Mouse (Mus musculus) urinary bladder, postnatal 14 days (tissue): ENCODE results near the gene Arhgef2.

Experiments
- DNase-seq: peaks from one replicate; pipeline ENCODE4 v3.0.0; 2021; ENCODE audit warnings: low spot score

Arhgef2 gene

GRCm38 (mm10) chr3:88645937-88646336, 40.2 kb downstream of the Arhgef2 start:
- DNase-seq = no peak

GRCm38 (mm10) chr3:88646426-88646995, 40.7 kb downstream of the Arhgef2 start:
- DNase-seq = no peak

GRCm38 (mm10) chr3:88647076-88647475, 41.3 kb downstream of the Arhgef2 start:
- DNase-seq = no peak

GRCm38 (mm10) chr3:88647779-88648413, 42.1 kb downstream of the Arhgef2 start:
- DNase-seq = no peak

GRCm38 (mm10) chr3:88648452-88649168, 42.8 kb downstream of the Arhgef2 start:
- DNase-seq = no peak

DNA sequence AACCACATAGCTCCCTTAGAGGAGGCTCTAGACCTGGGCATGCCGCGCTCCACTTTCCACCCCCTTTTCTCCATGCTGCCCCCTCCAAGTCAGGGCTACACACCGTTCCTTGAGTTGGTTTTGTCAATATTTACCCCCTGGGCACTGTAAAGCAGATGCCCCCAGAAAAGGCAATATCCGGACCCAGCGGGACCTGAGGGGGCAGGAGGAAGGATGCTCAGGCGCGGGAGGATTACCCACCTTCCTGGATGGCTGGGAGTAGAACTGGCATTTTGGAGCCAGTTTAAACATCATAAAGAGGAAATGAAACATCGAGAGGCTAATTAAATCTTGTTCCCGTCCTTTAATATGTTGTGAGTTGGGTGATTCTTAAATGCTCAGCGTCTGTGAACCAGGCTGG, 43.4 kb downstream of the Arhgef2 start:
- DNase-seq = no peak

- DNase-seq = no peak
Measured at GRCm38 (mm10) chr3:88649967-88650366, 44.2 kb downstream of the Arhgef2 start.

GRCm38 (mm10) chr3:88650713-88651504, 45.1 kb downstream of the Arhgef2 start:
- no peak for DNase-seq

DNA sequence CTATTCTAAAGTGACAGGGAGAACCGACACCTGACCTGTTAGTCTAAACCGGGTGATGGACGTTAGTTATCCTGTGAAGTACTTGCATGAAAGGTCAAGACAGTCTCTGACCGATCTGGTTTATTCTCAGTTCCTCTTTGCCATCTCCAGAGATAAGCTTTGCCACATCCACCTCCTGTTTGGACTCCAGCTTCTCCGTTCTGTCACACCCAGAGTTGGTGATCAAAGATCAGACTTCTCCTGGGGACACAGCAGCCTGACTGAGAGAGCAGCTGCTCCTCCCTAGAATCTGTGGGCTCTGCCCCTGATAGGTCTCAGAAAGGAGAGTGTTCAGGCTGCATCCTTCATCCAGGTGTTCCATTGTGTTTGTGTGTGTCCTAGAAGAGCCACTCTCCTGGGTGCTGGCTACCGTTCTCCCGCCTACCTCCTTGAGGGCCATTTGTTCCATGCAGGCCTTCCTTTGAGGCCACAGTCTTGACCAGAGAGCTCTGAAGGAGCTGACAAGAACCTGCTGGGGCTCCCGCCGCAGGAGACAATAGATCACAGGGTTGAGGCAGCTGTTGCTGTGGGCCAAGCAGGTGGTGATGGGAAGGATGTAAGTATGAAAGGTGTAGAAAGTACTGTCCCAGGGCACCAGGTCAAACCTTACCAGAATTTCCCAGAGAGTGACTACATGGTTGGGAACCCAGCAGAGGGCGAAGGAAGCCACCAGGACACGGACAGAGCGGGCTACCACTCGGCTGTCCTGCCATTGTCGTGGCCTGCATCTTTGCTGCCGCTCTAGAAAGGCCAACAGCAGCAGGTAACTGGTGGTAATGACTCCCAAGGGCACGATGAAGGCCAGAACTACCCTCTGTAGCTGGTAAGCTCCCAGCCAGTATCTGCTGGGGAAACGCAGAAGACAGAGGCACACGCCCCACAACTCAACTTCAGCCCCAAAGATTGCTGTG, 46.2 kb downstream of the Arhgef2 start:
- DNase-seq = no peak

DNA sequence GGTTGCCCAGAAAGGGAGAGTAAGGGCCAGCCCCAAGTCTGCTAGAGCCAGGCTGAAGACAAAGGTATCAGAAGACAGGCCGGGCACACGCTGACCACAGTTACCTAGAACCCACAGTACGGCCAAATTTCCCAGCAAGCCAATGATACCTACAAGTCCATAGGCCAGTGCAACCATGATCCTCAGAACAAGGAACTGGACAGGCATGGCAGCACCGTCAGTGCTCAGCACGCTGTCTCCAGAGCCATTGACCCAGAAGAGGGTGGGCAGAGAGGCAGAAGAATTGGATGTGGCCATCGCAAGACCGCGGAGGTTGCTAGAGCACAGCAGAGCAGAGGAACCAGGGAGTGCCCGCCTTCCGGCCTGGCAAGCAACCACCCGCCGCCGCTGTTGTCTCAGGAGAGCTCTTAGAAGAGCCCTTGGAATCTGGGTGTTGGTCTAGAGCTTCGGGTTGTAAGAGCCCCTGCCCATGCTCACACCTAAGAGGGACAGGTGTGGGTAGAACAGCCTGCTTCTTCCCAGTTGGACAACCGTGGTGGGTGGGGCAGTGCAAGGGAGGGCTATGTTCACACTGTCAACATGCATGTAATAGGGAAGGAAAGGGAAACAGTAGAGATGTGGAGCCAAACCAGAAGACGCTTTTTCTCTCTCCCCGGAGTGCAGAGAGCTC, 47.2 kb downstream of the Arhgef2 start, which contains the start of gene Rxfp4:
Rxfp4 (minus strand) TSS at position 297 of the 670 bp plus-strand sequence.
- DNase-seq = no peak

- DNase-seq = no peak
Measured at GRCm38 (mm10) chr3:88653516-88654370, 48.0 kb downstream of the Arhgef2 start.

GRCm38 (mm10) chr3:88654621-88655020, 48.9 kb downstream of the Arhgef2 start:
- DNase-seq = no peak

DNA sequence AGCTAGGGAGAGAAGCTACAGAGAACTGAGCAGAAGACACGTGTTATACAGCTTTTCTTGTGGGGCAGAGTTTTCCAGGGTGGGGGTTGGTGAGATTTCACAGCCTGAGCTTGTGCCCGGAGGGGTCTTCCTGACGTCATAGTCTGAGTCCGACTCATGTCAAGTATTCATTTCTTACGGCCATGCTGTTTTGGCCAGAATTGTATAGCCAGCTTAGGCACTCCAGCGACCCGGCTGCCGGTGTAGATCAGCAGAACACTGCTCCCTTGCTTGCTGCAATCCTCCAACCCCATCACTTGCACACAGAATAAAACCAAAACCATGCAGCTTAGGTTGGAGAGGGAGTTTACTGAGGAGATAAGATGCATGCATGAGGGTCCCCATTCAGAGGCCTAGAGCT, 49.9 kb downstream of the Arhgef2 start:
- no peak for DNase-seq

GRCm38 (mm10) chr3:88658441-88659127, 52.8 kb downstream of the Arhgef2 start:
- no peak for DNase-seq

DNA sequence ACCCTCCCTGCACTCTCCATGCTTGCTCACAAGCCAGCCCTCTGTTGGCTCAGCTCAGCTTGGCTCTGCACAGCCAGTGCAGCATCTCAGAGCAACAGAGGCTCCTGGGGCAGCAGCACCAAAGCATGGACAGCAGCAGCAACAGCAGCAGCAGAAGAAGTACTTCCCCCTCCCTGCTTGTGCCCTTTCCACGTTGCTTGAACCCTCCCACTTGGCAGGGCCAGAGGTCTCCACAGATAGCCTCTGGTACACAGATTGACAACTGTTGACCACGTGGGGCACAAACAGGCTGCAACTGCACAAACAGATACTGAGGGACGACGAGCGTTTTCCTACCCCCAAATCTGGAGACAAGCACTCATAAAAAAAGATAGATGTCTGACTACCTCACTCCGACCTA, 54.0 kb downstream of the Arhgef2 start:
- no peak for DNase-seq

DNA sequence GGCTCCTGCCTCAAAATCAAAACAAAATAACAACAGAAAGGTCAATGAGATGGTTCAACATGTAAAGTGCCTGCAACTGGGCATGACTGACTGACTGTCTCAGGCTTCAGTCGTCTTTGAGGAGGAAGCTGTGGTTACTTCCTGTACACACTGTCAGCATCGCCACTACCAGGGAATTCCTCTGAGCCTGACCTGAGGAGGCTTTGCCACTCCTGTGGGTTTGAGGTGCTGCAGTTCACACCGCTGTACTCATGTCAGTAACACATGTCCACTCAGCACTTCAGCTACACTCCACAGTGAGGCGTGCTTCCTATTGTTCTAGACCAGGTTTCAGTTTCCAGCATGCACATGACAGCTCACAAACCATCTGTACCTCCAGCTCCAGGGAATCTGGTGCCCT, 58.3 kb downstream of the Arhgef2 start:
- DNase-seq = no peak

GRCm38 (mm10) chr3:88677399-88677798, 71.6 kb downstream of the Arhgef2 start:
- DNase-seq = peak; percentile 74

DNA sequence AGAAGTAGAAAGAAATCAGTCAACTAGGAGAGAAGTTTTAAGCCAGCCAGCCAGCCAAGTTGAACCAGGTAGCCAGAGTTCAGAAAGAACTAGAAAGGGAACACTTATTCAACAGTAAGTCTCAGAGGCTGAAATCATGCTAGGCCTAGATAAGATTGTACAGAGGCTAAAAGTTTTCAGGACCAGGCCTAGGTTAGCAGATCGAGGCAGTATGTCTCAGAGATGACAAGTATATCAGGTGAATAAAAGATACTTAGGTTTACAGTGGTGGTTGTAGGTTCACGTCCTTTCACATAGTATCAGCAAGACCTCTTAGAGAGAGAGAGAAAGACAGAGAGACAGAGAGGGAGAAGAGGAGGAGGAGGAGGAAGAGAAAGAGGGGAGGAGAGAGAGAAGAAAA, 78.0 kb downstream of the Arhgef2 start:
- no peak for DNase-seq
